Mouse (Mus musculus) mature B cell (primary cell): ENCODE data around the gene Ccdc36.

Experiments
- in situ Hi-C: fragments of 300-500 bp; cut with MboI; formaldehyde crosslinking; loops from 2 replicates; pipeline ENCODE4 v1.14.3; 2019

The Ccdc36 gene

DNA sequence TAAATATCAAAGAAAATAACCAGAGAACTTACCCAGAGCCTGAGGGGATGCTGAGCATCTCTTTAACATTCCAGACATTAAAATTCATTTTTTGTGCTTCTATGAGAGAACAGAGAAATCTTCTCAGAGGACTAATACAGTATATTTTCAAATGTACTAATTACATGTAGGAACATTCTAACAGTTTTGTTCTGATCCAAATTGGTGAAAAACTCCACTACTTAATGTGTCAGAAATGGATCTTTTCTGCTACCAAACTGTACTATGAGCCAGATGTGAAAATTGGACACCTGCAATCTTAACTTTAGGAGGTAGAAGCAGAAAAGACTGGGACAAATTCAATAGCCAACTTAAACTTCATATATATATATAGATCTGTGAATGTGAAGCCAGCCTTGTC, at the start of gene Ccdc36:
Gene Ccdc36, minus strand, starts transcription at position 101 of the 400 bp plus-strand sequence.
- in situ Hi-C loops: no loop called here

DNA sequence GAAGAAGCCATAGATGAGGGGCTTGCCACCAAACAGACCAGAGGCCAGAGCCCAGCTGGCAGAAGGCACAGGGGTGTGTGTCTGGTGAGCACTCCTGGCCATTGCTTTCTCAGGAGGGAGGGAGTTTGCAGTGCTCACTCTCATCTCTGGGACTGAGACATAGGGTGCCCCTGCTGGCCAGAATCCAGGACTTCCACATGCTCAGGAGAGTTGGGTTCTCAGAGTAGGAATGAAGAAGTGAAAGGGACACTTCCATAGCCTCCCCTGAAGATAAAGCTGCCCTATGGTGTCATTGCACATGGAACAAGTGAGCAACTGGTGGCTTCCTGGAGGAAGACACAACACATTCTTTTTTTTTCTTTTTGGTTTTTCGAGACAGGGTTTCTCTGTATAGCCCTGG, 46.2 kb upstream of the Ccdc36 start:
- in situ Hi-C loops: no loop called here

DNA sequence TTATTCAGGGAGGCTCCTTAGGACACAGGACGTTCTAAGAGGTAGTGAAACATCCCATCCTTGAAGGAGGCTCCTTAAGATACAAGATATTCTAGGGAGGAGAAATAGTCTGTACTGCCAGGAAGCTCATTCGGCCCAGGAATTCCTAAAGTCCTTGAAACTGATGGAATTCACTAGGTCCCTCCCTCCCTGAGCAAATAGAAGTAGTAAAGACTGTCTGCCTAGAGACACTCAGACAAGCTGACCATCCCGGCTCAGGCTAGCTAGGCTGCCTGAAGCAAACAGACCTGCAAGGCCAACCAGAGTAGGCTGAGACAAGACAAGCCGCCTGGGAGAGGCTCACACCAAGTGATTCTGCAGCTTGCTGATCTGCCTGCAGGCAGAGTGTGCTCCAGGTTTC, 41.6 kb upstream of the Ccdc36 start:
- in situ Hi-C loops: no loop called here

DNA sequence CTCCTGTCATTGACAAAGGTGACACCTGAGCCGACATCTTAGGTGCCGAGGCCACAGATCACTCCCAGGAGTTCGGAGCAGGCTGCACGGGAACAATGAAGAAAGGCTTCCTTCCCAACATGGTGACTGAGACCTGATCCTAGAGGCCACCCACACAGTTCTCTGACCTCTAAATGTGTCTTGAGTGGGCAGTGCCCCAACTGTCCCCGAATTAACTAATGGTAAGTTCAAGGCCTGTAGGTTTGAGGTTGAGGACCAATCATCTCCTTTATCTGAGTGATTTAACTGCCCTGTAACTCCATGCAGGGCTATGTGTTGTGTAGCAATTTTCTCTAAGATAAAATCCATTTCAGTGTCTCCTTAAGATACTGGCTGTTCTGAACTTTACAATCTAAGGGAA, 41.1 kb upstream of the Ccdc36 start:
- in situ Hi-C loops: no loop called here

DNA sequence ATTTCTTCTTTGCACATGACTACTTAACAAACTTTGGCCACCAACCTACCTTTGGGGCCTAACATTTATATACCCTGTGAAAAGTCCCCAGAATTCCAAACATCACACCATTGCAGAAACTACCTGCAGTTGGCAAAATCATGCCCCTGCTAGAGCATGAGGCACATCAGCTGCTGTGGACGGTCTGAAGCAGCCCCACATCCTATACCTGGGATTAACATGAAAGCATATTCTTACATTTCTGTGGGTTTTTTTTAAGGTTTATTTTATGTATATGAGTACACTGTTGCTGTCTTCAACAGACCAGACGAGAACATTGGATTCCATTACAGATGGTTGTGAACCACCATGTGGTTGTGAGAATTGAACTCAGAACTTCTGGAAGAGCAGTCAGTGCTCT, 37.9 kb upstream of the Ccdc36 start:
- in situ Hi-C loops: no loop called here

DNA sequence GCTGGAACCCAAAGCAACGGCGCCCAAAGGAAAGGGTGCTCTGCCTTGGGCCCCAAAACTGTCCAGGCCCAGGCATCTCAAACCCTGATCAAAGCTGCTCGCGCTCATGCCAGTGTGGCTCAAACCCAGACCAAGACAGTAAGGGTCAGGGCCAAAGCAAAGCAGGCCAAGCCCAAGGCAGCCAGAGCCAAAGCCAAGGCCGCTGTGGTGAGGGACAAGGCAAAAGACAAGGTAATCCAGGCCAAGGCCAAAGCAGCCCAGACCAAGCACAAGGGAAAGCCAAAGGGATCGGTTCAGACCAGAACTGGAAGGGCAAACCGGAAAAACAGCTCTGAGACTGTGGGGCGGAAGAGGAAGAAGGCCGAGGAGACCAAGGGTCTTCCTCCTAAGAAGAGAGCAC, 35.4 kb upstream of the Ccdc36 start:
- in situ Hi-C loops: no loop called here

DNA sequence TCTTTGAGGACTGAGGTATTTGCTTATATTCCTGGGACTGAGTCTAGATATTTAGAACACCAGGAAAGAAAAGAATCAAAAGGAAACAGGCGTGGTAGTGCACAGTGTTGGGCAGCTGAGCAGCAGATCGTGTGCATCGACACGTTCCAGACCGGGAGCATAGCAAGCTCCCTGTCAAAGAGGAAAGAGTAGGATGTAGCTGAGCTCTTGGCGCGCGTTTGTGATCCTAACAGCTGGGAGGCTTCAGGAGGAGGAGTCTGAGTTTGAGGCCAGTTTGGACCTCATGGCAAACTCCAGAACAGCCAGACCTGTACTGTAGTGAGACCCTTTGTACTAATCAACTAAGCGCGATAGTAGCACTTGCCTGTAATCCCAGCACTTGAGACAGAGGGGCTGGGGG, 33.9 kb upstream of the Ccdc36 start:
- in situ Hi-C loops: no loop called here

DNA sequence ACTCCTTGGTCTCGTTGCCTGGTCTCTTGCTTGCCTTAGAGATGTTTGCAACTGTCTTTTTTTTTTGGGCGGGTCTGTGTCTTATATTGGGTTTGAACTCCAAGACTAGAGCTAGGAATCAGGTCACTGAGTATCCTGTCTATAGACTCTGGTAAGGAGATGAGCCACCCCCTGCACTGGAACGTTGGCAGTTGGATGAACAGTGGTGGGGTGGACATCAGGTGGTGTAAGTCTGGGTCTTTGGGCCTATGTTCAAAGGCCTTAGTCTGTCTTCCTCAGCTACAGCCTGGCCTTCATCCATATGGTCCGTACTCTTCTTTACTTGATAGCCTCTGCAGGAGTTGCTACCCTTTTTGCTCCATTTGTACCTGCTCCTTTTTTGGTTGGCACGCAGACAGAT, 33.4 kb upstream of the Ccdc36 start:
- in situ Hi-C loops: no loop called here

DNA sequence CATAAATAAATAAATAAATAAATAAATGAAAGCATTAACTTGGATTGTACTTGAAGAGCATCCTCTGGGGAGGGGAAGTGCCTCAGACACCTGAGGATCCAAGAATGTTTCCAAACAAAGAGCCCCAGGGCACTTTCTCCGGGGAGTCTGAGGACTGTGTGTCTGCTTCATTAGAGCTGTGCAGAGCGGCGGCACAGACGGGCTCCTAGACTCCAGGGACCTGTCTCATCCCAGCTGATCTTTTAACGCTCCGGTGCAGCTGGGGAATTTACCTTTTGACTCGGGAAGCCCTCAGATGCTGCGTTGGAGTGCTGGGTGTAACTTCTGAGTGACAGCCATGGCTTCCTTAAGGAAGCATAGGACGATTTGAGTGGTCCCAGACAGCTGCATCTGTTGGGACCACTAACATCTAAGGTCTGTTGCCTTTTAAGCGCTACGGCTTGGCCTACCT, 32.9 kb upstream of the Ccdc36 start, which contains the start of gene Klhdc8b:
Gene Klhdc8b, minus strand, starts transcription at position 401 of the 451 bp plus-strand sequence.
- in situ Hi-C loops: no loop called here

DNA sequence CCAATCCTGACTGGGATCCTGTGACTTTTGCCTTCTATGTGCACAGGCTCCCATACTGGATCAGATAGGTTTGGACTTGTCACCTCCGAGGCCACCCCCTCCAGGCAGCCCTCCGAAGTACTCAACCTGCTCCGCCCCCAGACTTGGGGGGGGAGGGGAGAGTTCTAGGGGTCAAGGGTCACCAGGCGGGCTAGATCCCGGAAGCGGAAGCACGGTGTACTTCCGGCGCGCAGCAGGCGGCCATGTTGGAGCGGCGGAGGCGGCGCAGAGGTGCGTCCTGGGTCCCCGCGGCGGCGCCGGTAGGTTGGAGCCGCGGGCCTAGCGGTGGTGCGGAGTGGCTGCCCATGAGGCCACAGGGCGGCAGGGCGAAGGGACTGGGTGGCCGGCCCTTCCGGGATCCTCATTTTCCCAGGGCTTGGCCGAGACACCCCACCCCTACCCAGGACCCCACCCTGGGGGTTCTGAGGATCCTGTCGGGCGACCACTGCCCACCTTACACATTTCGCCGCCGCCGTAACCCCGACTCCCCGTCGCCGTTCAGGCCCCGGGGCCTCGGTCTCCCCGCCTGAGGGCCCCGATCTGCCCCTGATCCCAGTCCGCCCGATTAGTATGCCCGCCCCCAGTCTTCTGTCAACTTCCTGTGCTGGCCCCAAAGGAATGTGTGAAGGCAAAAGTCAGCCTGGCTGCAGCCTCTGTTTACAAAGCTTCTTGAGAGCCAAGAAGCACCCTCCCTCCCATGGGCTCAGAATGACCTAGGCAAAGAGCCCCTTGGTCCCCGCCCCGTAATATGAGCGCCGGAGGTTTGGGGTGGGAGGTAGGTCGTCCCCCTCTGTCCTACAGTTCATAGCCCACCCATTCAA, 32.3 kb upstream of the Ccdc36 start, which contains the start of gene Ccdc71:
Gene Ccdc71, plus strand, starts transcription at position 209 of the 860 bp plus-strand sequence.
- in situ Hi-C loops: no loop called here

DNA sequence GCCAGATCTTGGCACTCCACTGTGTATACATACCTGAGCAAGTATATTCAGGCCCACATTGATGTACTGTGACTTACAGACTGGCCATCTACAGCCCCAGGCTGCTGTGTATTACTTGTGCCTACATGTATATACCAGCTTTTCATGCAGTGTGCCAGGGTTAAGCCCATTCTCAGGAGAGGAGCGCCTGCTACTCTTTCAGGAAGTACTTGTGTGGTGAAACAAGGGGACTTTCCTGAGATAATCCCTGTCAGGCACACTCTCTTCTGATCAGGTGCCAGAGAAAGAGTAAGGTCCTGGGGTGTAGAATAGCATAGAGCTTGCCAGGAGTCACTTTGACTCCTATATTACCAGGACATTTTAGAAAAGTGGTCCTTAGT, 31.6 kb upstream of the Ccdc36 start:
- in situ Hi-C loops: no loop called here

DNA sequence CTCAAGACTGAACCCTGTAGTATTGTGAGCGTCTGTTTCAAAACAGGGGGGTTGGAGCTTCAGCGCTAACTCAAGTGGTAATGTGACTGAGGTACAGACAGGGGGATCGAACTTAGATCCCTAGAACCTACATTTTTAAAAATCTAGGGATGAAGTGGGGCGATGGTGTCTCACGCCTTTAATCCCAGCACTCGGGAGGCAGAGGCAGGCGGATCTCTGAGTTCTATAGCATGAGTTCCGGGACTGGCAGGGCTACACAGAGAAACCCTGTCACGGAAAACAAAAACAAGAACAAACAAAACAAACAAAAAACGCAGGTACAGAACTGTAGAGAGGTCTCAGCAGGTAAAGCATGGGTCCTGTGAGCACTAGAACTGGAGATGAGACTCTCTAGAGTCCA, 28.7 kb upstream of the Ccdc36 start:
- in situ Hi-C loops: no loop called here

DNA sequence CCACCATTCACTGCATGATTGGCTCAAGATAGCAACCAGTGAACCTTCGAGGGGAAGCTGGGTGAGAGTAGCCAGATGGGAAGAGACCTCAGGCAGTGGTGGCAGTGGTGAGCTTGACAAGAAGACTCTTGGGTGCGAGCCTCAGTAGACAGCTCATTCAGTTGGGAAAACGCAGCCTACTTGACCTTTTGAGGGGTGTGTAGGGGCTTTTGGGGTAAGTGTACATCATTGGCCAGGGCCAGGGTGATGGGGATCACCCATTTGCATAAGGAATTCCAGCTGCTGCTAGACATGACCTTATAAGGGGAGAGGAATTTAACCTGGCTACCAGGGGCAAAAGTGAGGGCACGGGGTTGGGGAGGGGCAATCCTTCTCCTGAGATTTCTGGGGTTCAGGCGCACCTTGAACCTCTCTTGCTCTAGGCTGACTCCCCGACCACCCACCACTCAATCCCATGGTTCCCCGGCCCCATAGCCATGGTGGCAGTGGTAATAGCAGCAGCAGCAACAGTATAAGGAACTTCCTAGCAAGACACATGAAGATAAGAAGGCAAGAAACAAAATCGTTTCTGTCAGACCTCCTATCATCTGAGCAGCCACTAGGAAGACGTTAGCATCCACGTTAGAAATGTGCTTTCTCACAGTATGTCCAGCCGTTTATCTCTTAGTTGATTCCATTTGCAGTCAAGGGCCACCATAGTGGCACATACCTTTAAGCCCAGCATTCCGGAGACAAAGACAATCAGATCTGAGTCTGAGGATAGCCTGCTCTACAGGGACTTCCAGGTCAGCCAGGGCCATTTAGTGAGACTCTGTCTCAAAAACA, 27.7 kb upstream of the Ccdc36 start:
- in situ Hi-C loops: no loop called here

DNA sequence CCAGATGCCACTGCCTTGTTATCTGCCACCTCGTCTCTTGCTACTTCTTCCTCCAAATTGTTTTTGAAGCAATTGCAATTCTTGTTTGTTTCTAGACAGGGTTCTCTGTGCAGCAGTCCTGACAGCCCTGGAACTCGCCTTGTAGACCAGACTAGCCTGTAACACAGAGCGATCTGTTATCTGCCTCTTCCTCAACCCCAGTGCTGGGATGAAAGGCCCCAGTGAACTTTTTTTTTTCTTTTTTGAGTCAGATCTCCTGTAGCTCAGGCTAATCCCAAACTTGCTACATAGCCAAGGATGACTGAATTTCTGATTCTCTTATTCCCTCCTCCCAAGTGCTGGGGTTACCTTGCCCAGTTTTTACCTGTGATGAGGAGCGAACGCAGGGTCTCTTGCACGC, 26.1 kb upstream of the Ccdc36 start:
- in situ Hi-C loops: no loop called here

DNA sequence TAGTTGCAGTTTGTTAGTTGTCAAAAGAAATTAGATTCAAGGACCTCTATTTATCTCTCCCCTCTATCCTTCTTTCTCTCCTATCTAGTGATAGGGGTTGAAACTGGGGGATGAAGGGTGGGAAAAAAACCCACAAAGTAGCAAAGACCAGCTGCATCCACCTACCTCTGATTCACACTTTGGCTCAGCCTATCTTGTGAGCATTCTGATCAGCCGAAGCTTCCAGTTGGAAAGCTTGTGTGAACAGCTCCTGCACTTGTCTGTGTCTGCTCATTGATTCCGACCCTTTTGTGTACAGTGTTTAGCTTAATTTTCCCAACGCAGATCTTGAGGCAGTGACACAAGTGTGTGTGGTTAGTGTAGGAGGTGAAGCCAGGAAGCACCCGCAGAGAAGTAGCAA, 25.2 kb upstream of the Ccdc36 start:
- in situ Hi-C loops: no loop called here

DNA sequence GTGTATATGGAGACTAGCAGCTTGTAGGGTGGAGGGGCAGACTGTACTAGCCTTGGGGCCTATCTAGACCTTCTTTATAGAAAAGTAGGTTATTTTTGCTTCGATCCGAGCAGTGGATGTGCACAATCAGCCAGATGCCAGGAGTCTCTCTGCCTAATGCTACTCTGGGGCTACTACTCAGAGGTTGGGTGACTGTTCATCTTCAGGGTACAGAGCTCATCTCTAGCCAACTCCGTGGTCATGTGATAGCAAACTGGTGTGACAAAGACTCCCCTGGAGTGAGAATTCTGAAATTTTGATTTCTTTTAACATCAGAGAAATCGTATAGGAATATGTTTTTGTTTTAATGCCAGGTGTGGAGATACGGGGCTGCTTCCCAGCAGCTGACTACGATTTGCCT, 24.6 kb upstream of the Ccdc36 start:
- in situ Hi-C loops: no loop called here

DNA sequence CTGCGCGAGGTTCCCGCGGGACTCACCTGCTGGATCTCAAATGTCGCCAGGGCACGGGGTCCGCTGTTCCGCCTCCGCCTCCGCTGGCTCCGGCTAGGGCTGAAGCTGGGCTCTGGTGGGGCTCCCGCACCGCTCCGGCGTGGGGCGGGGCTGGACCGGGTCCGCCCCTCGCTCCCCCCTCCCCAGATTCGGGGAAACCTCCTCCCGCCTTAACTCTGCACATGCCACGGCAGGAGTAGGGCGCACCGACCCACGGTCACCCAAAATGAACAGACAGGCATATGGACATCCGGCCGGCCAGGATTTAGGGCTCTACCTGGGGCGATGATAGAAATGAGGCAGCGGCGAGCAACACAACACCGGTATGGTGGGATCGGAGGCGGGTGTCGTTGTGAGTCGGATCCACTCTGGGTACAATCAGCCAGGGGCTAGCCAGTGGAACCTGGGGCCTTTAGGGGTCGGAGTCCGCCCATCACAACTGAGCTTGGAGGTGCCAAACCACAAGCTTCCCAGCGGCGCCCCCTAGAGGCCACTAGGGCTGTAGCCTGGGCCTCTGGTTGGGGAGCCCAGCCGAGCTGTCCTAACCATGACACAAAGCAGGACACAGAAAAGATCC, 24.1 kb upstream of the Ccdc36 start:
- in situ Hi-C loops: no loop called here

DNA sequence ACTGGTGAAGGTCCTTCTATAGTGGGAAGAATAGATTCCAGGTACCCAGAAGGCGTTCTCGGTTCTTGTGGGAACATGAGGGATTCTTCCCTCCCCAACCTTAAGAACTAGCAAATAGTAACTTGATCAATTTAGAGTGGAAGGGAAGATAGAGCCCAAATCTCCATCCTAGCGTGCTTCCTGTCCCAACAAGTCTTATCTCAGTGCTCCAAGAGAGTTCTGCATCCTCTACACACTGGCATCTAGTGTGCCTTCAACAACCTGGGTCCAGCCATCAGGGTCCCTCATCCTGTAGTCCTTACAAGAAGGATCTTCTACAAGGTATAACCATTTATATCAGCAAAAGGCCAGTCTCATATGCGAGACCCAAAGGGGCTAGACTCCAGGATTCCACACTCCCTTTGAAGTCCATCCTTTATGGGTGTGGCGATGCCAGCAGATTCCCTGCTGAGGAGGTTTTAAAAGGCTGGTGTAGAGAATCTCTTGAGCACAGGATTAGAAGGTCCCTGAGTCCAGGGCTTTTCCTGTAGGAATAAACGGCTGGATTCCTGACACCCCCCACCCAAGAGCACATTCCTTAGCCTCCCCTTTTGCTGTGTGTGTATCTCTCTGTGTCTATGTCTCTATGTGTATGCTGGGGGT, 23.4 kb upstream of the Ccdc36 start:
- in situ Hi-C loops: no loop called here

DNA sequence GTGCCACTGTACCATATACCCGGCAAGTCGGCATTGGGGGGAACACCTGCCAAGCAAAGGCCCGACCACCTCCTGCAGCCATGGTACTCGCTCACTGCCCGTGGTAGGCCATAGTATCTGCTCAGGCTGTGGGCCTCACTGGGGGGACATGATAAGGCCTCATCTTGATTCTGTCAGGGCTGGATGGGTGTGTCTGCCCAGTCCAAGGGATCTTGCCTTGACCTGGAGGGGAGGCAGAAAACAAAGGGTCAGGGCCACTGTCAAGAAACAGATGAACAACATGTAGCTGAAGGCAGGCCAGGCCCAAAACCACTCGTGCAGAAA, 22.8 kb upstream of the Ccdc36 start:
- in situ Hi-C loops: no loop called here

DNA sequence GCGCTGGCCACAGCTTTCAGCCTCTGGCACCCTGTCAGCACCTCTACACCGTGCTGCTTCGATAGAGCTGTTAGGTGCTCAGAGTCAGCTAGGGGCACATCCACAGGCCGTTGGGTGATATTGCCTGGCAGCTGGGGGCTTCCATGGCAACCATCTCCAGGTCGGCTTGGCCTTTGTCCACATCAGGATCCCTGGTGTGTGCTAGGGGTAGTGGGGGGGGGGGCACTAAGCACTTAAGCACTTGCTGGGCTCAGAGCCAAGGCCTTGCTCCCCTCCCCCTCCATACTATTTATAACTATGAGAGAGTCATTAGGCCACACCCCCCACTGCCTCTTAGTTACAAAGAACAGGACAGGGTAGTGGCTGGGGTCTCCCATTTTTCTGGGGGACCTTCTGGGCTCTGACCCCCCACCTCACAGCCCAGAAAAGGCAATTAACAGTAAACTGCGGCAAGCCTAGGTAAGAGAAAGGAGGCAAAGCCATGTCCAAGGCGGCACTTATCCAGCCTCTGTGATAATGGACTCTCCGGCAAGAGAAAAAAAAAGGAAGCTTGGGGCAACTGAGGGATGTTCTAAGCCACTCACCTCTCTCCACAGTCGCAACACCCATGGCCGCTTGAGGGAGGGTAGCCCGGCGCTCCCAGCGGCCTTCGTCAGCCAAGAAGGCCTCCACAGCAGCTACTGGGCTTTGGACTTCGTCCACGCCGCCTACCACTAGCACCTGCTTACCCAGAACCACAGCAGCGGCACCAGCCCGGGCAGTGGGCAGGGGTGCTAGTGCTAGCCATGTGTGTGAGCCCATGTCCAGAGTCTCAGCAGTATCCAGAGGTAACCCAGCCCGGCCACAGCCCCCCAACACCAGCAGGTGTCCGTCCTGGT, 22.2 kb upstream of the Ccdc36 start:
- in situ Hi-C loops: no loop called here

DNA sequence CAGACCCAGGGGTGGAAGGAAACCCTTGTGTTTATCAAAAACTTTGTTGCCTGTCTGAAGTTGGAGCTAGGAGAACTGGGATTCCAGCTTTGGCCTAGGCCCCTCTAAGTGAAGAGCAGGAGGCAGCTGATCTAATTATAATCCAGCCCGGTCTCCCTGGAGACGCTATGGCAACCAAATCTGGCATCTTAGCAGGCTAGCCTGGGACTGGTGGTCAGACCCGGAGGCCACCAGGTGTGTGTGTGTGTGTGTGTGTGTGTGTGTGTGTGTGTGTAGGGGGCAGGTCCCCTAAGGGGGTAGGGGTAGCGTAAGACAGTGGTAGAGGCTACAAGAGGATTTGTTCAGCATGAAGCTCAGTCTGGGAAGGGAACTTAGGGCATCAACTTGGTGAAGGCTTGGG, 21.6 kb upstream of the Ccdc36 start:
- in situ Hi-C loops: no loop called here
